Mouse (Mus musculus): ENCODE results near the gene Magea5. TPM values are rescaled to one million over a fixed set of nuclear protein-coding genes. Genes with fewer than 3 reads are reported as not detected.
"Not testable (repeated sequence)": the region's sequence is repeated elsewhere in the genome, so short reads cannot be mapped to it uniquely, and the experiment has no call there.

Gene Magea5
- polyA plus RNA-seq (2015; fragmentation: Nextera tagmentation; extraction: Ambion mirVana) = not detected in 2 replicates

DNA sequence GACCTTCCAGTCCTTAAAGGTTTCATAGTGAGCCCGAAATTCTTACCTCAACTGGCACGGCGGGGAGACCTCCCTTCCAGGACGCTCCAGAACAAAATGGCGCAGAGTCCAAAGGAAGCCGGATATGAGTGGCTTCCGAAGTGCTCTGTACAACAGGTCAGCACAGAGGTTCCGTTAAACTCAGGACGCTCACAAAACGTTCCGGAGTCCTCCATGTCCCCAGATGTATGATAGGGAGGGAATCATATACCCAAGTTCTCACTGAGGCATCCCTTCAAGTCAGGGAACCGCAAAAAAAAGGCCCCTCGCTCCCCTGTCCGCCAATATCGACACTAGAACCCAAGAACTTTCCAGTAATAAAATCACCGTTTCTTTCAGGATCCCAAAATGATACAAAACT lies at the start of gene Magea5:
Gene Magea5, minus strand, starts transcription at position 101 of the 400 bp plus-strand sequence.
- H3K9me3 ChIP-seq; H3K4me1 ChIP-seq; H3K4me2 ChIP-seq (replicated peaks); ATAC-seq (ENCODE audit: low FRiP score, low read depth); H3K27ac ChIP-seq; H3K9ac ChIP-seq; H3K27me3 ChIP-seq; H3K36me3 ChIP-seq; H3K4me3 ChIP-seq: not testable (repeated sequence)
- 89% methylated on average over 14 of the region's 16 CpGs for WGBS

DNA sequence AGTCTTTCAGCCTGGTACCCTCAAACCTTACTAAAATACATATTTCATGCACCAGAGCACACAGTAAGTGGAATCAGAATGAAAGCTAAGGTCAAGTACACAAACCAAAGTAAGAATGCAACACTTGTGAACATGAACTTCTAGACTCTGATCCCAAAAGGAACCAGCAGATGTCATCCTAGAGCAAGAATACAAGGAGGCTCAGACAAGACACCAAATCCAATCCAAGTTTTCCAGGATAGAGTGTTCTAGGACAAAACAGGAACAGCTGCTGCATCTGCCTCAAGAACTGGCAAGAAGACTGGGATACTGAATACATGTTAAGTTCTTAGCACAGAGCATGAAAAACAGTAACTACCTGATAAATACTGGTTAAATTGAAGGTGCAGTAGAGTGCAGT lies 35.1 kb upstream of the Magea5 start:
- Histone ChIP-seq H3K4me3 (no peak overlapping the region), H3K27me3 (no peaks in the 10 kb centered on the region), H3K4me1 (no peaks in the 10 kb centered on the region), H3K9ac (no peak overlapping the region), H3K27ac (no peak overlapping the region), H3K9me3 (no peaks in the 10 kb centered on the region), H3K4me2 (replicated peaks) (no peak overlapping the region), H3K36me3 (no peaks in the 10 kb centered on the region)
- no peak for ATAC-seq (ENCODE audit: low FRiP score, low read depth)

DNA sequence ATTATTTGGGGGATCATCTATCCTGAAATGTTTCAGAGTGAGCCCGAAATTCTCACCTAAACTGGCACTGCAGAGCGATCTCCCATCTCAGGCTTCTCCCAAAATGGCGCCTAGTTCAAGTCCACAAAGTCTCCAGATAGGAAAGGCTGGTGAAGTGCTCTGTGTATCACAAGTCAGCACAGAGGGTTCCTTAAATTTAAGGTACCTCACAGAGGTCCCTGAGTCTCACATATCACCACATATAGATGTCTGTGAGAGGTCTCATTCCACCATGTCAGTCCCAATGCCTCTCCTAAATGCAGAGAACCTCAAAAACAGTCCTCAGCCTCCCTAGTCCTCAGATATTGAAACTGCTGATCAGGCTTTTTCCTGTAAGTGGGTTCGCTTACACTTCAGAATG lies 30.6 kb upstream of the Magea5 start, which contains the start of gene Magea2:
Gene Magea2, minus strand, starts transcription at position 101 of the 400 bp plus-strand sequence.
- not testable (repeated sequence) for H3K4me3 ChIP-seq; H3K9me3 ChIP-seq; H3K27ac ChIP-seq; ATAC-seq (ENCODE audit: low FRiP score, low read depth); H3K4me2 ChIP-seq (replicated peaks); H3K27me3 ChIP-seq; H3K36me3 ChIP-seq; H3K9ac ChIP-seq; H3K4me1 ChIP-seq
- 76% methylated on average over 3 of the region's 4 CpGs for WGBS

DNA sequence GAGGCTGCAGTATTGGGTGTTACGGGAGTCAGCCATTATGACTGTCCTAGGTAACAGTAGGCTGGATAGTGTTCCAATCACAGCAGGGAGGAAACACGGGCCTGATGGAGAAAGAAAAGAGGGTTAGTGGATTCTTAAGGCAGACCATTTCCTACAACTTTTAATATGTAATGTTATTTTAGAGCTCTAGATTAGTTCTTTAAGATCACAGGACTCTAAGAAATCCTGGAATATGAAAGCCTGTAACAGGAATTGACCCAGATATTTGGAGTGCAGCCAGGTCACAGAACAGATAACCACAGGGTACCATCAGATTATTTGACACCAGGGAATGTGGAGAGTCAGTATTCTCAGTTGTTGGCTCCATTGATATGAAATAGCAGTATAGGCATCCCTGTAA lies 26.7 kb upstream of the Magea5 start, which contains the start of gene Magea1:
Gene Magea1, minus strand, starts transcription at position 101 of the 400 bp plus-strand sequence.
- not testable (repeated sequence) for H3K27me3 ChIP-seq; ATAC-seq (ENCODE audit: low FRiP score, low read depth); H3K9me3 ChIP-seq; H3K4me3 ChIP-seq; H3K36me3 ChIP-seq; H3K27ac ChIP-seq; H3K4me1 ChIP-seq; H3K4me2 ChIP-seq (replicated peaks); H3K9ac ChIP-seq
- WGBS = 89% methylated on average over 1 of the region's 2 CpGs

Other genes starting within 250 kb of the Magea5 start
- gene Cldn34b1, start 172.9 kb downstream of the Magea5 start, polyA plus RNA-seq (2015; fragmentation: Nextera tagmentation; extraction: Ambion mirVana) = not detected in 2 replicates
- gene Magea6, start 127.2 kb downstream of the Magea5 start, polyA plus RNA-seq (2015; fragmentation: Nextera tagmentation; extraction: Ambion mirVana) = not detected in 2 replicates
- gene Magea3, start 113.6 kb downstream of the Magea5 start, polyA plus RNA-seq (2015; fragmentation: Nextera tagmentation; extraction: Ambion mirVana) = not detected in 2 replicates
- not detected in 2 replicates for gene Magea8, start 67.3 kb downstream of the Magea5 start, polyA plus RNA-seq (2015; fragmentation: Nextera tagmentation; extraction: Ambion mirVana)
- gene Magea1, start 26.6 kb upstream of the Magea5 start, polyA plus RNA-seq (2015; fragmentation: Nextera tagmentation; extraction: Ambion mirVana) = not detected in 2 replicates
- gene Magea2, start 30.5 kb upstream of the Magea5 start, polyA plus RNA-seq (2015; fragmentation: Nextera tagmentation; extraction: Ambion mirVana) = not detected in 2 replicates
- not detected in 2 replicates for gene Cldn34b2, start 65.3 kb upstream of the Magea5 start, polyA plus RNA-seq (2015; fragmentation: Nextera tagmentation; extraction: Ambion mirVana)
- gene Sat1, start 153.3 kb upstream of the Magea5 start, polyA plus RNA-seq (2015; fragmentation: Nextera tagmentation; extraction: Ambion mirVana) = 137 and 146 TPM in 2 replicates
- gene Acot9, start 199.3 kb upstream of the Magea5 start, polyA plus RNA-seq (2015; fragmentation: Nextera tagmentation; extraction: Ambion mirVana) = 40.2 and 40.9 TPM in 2 replicates

Data from limb, embryonic 13.5 days (tissue).